Mouse (Mus musculus) lung, adult 2 months (tissue): ENCODE measurements at regions not wholly inside any gene's neighbourhood (a gene's known extent, or its start where the extent isn't known, plus 50 kb on each side); places are given as distances from the start of the nearest gene placed in this dataset.

ENCODE experiments used
- CTCF ChIP-seq: fragments of 200-500 bp; IDR thresholded peaks from 2 replicates; pipeline ENCODE4 v1.5.1; 2011; ENCODE audit warnings: mild to moderate bottlenecking, low read length, control low read depth; ENCODE audit not compliant: insufficient read depth
- POLR2A ChIP-seq: fragments of 200-500 bp; IDR thresholded peaks from 2 replicates; pipeline ENCODE4 v1.6.1; 2011; ENCODE audit warnings: low read depth, mild to moderate bottlenecking, control low read depth, low read length, borderline replicate concordance; ENCODE audit errors: extremely low read depth

DNA sequence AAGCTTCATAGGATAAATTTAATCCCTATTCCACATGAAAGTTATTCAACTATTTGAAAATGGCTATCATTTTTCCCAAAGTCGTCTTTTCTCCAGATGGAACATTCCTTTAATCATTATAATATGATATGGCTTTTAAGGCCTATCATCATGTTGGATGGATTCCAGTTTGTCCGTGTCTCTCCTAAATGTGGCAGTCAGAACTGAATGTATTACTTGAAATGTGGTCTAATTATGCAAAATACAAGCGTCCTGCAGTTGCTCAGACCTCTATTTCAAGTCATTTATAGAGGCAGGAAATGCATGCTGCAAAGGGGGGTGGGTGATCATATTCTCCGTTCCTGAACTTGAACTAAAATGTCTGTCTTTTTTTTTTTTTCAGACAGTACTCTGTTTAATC is 88.5 kb upstream of the Adgrl2 start:
- TF ChIP-seq CTCF (no peak), POLR2A (no peak)
